8 mouse cellular contexts compared by ENCODE assay signal in genomic region chr9:50670690-50671089, GRCm38 (mm10). TPM values are rescaled to one million over a fixed set of nuclear protein-coding genes. Genes with fewer than 3 reads are reported as not detected.
DNase-seq lines count a peak whose midpoint lies in the region; ATAC-seq and TF ChIP-seq lines count a peak whose summit lies in the region.

No protein-coding gene starts in this region.

- H3K4me3 ChIP-seq in forebrain, embryonic 13.5 days: no peak overlapping the region
- no peak overlapping the region for H3K4me3 ChIP-seq in lung, embryonic 14.5 days (ENCODE audit: low read depth, low read length)

- H3K27me3 ChIP-seq in forebrain, embryonic 13.5 days: no peaks in the 10 kb centered on the region
- no peaks in the 10 kb centered on the region for H3K27me3 ChIP-seq in lung, embryonic 14.5 days (ENCODE audit: insufficient read depth, low read length)

- WGBS in forebrain, embryonic 13.5 days: 30% methylated on average over 5 of the region's 5 CpGs
- 30% methylated on average over 5 of the region's 5 CpGs for WGBS in lung, embryonic 14.5 days

- peaks cover 25% of the 10 kb centered on the region for H3K36me3 ChIP-seq in forebrain, embryonic 13.5 days (ENCODE audit: poor library complexity, severe bottlenecking)
- H3K36me3 ChIP-seq in lung, embryonic 14.5 days (ENCODE audit: insufficient read depth): 0 out of 2 replicates have a peak, but pooled peaks cover 13% of the 10 kb centered on the region

- peak; percentile 43; the same call in 1 of the 2 replicates for ATAC-seq in forebrain, embryonic 13.5 days
- ATAC-seq in lung, embryonic 14.5 days (ENCODE audit: insufficient read depth): no peak; the same call in 1 of the 2 replicates

- peak; percentile 76 for TF ChIP-seq CTCF in lung, embryonic 14.5 days (IDR thresholded peaks at IDR 0.05; ENCODE audit: low read depth)

- H3K4me2 ChIP-seq in forebrain, embryonic 13.5 days: no peak overlapping the region
- H3K4me2 ChIP-seq in lung, embryonic 14.5 days: no peak overlapping the region

- H3K27ac ChIP-seq in forebrain, embryonic 13.5 days: no peak overlapping the region
- H3K27ac ChIP-seq in lung, embryonic 14.5 days (ENCODE audit: low read depth): no peak overlapping the region

- no peaks in the 10 kb centered on the region for H3K4me1 ChIP-seq in forebrain, embryonic 13.5 days
- no peaks in the 10 kb centered on the region for H3K4me1 ChIP-seq in lung, embryonic 14.5 days (ENCODE audit: insufficient read depth)

- H3K9me3 ChIP-seq in forebrain, embryonic 13.5 days (replicated peaks): no peaks in the 10 kb centered on the region
- H3K9me3 ChIP-seq in lung, embryonic 14.5 days (ENCODE audit: low read depth, low read length): no peaks in the 10 kb centered on the region

- H3K9ac ChIP-seq in forebrain, embryonic 13.5 days: no peak overlapping the region
- no peak overlapping the region for H3K9ac ChIP-seq in lung, embryonic 14.5 days

- DNase-seq in urinary bladder, postnatal 14 days (ENCODE audit: low spot score): peak; percentile 62
- no peak for DNase-seq in urinary bladder, postnatal 10 days (ENCODE audit: low spot score)
- DNase-seq in adrenal gland, adult 2 months: peak; percentile 57
- peak; percentile 74 for DNase-seq in kidney, adult 18-20 months
- DNase-seq in lung, embryonic 14.5 days: peak; percentile 73
- DNase-seq in retina, embryonic 14.5 days (ENCODE audit: low spot score): peak; percentile 66
- DNase-seq in thymus, postnatal 4 days: peak; percentile 82

RNA-seq across cellular contexts. Expression of gene Dlat, which starts 11.1 kb away (rescaled TPM):
- 100 to 1,000 TPM; 152 to 160 TPM for total RNA-seq in adrenal gland, adult 2 months (2021)
- polyA plus RNA-seq in adrenal gland, adult 2 months (2012; rRNA removed): 30.1 and 32.5 TPM in 2 replicates
- 40.6 and 40.8 TPM in 2 replicates for polyA plus RNA-seq in forebrain, embryonic 13.5 days (2015; fragmentation: Nextera tagmentation; extraction: Ambion mirVana)
- polyA plus RNA-seq in lung, embryonic 14.5 days (2014; fragmentation: Nextera tagmentation; extraction: Ambion mirVana): 53.7 and 55.3 TPM in 2 replicates

RNA-seq across cellular contexts. Expression of gene Nkapd1, which starts 53.4 kb away (rescaled TPM):
- 10 to 100 TPM; 20.9 to 26.8 TPM for total RNA-seq in adrenal gland, adult 2 months (2021)
- polyA plus RNA-seq in adrenal gland, adult 2 months (2012; rRNA removed): 6.8 and 7.3 TPM in 2 replicates
- 22.4 and 26.1 TPM in 2 replicates for polyA plus RNA-seq in forebrain, embryonic 13.5 days (2015; fragmentation: Nextera tagmentation; extraction: Ambion mirVana)
- polyA plus RNA-seq in lung, embryonic 14.5 days (2014; fragmentation: Nextera tagmentation; extraction: Ambion mirVana): 21.9 and 25.2 TPM in 2 replicates

RNA-seq across cellular contexts. Expression of gene Pih1d2, which starts 53.6 kb away (rescaled TPM):
- 1 to 10 TPM; 1.2 to 3.4 TPM for total RNA-seq in adrenal gland, adult 2 months (2021)
- polyA plus RNA-seq in adrenal gland, adult 2 months (2012; rRNA removed): 0.26 and 0.38 TPM in 2 replicates
- 5.0 and 6.0 TPM in 2 replicates for polyA plus RNA-seq in forebrain, embryonic 13.5 days (2015; fragmentation: Nextera tagmentation; extraction: Ambion mirVana)
- 3.8 and 4.5 TPM in 2 replicates for polyA plus RNA-seq in lung, embryonic 14.5 days (2014; fragmentation: Nextera tagmentation; extraction: Ambion mirVana)
